Mouse (Mus musculus): ENCODE measurements around the gene Rasgef1a. TPM values are rescaled to one million over a fixed set of nuclear protein-coding genes. Genes with fewer than 3 reads are reported as not detected.
A peak's percentile ranks its signal among the peaks of the same experiment; 100 is the strongest.

Gene Rasgef1a
- polyA plus RNA-seq, 1 experiment from 2014 or later, result 0.08 TPM

- no peaks in the 10 kb centered on the region for H3K36me3 ChIP-seq (ENCODE audit: control insufficient read depth, insufficient read depth, low read length)
- H3K4me2 ChIP-seq, result peak within 1 kb of the TSS; percentile 77
- peak within 1 kb of the TSS; percentile 85 for H3K9ac ChIP-seq (ENCODE audit: low read depth, low read length)
- no peaks in the 10 kb centered on the region for H3K9me3 ChIP-seq (ENCODE audit: control insufficient read depth, low read length)
- ATAC-seq (replicated peaks; ENCODE audit: low FRiP score) (peak; percentile 98), DNase-seq (ENCODE audit: low spot score) (peak; percentile 95)
- no peaks in the 10 kb centered on the region for H3K27me3 ChIP-seq (replicated peaks; ENCODE audit: control insufficient read depth, insufficient read depth, low read length)
- H3K4me1 ChIP-seq (replicated peaks; ENCODE audit: control insufficient read depth, insufficient read depth, low read length), result peaks cover 7% of the 10 kb centered on the region
- peak within 1 kb of the TSS; percentile 84 for H3K4me3 ChIP-seq (ENCODE audit: low read depth, low read length)
- peak within 1 kb of the TSS; percentile 73 for H3K27ac ChIP-seq (ENCODE audit: low read depth, low read length)
- WGBS, result 6% methylated on average over 63 of the region's 66 CpGs
These were observed 127.8 kb downstream of the Rasgef1a start, which contains the start of gene Csgalnact2 for GRCm38 (mm10) chr6:118138731-118139709. Gene Csgalnact2, minus strand, starts transcription at chr6:118139140.

GRCm38 (mm10) chr6:118140961-118141360, 129.7 kb downstream of the Rasgef1a start:
- H3K27ac ChIP-seq (ENCODE audit: low read depth, low read length), result no peak overlapping the region
- no peaks in the 10 kb centered on the region for H3K9me3 ChIP-seq (ENCODE audit: control insufficient read depth, low read length)
- H3K36me3 ChIP-seq (ENCODE audit: control insufficient read depth, insufficient read depth, low read length), result no peaks in the 10 kb centered on the region
- H3K27me3 ChIP-seq (replicated peaks; ENCODE audit: control insufficient read depth, insufficient read depth, low read length), result no peaks in the 10 kb centered on the region
- no peak for ATAC-seq (replicated peaks; ENCODE audit: low FRiP score)
- H3K4me3 ChIP-seq (ENCODE audit: low read depth, low read length), result no peak overlapping the region
- H3K4me2 ChIP-seq, result no peak overlapping the region
- H3K4me1 ChIP-seq (replicated peaks; ENCODE audit: control insufficient read depth, insufficient read depth, low read length), result peaks cover 7% of the 10 kb centered on the region; the same call in 1 of the 2 replicates
- 74% methylated on average over 6 of the region's 6 CpGs for WGBS
- H3K9ac ChIP-seq (ENCODE audit: low read depth, low read length), result no peak overlapping the region
- DNase-seq (ENCODE audit: low spot score), result no peak

Small RNAs within 50 kb of the gene (microRNA-seq; reads per million reads assigned to microRNA genes)
- not detected for gene Mir7044 (ENCODE audit: borderline number of aligned reads)

Other genes with a start within 250 kb of the Rasgef1a start
- 81.0 and 82.3 TPM in 2 replicates for gene Zfp637, start 170.3 kb upstream of the Rasgef1a start, polyA plus RNA-seq (2014; fragmentation: Nextera tagmentation; extraction: Ambion mirVana)
- 8.2 and 8.7 TPM in 2 replicates for gene Zfp239, start 149.3 kb upstream of the Rasgef1a start, polyA plus RNA-seq (2014; fragmentation: Nextera tagmentation; extraction: Ambion mirVana)
- gene Hnrnpf, start 111.1 kb upstream of the Rasgef1a start, polyA plus RNA-seq (2014; fragmentation: Nextera tagmentation; extraction: Ambion mirVana), result 960 and 1,037 TPM in 2 replicates
- 1.2 and 2.1 TPM in 2 replicates for gene Fxyd4, start 73.7 kb upstream of the Rasgef1a start, polyA plus RNA-seq (2014; fragmentation: Nextera tagmentation; extraction: Ambion mirVana)
- gene Csgalnact2, start 127.7 kb downstream of the Rasgef1a start, polyA plus RNA-seq (2014; fragmentation: Nextera tagmentation; extraction: Ambion mirVana), result 14.3 and 16.3 TPM in 2 replicates
- 0.91 and 0.95 TPM in 2 replicates for gene Ret, start 186.3 kb downstream of the Rasgef1a start, polyA plus RNA-seq (2014; fragmentation: Nextera tagmentation; extraction: Ambion mirVana)

Data from liver, embryonic 11.5 days (tissue).